Mouse (Mus musculus) thymus, adult 2 months (tissue): Measurements from ENCODE around the gene Rec114. TPM values are rescaled to one million over a fixed set of nuclear protein-coding genes. Genes with fewer than 3 reads are reported as not detected.

Experiments
- DNase-seq: peaks from one replicate; pipeline ENCODE4 v3.0.0; 2021
- H3K27ac ChIP-seq: fragments of 200-500 bp; 2 replicates; pipeline ENCODE4 v1.5.1; 2012; ENCODE audit warnings: low read length, control low read depth; ENCODE audit not compliant: control insufficient read depth, insufficient read depth
- H3K27me3 ChIP-seq: fragments of 200-500 bp; 2 replicates; pipeline ENCODE4 v1.6.1; 2012; ENCODE audit warnings: mild to moderate bottlenecking, low read length, moderate library complexity, mixed read lengths; ENCODE audit not compliant: control insufficient read depth, insufficient read depth
- H3K36me3 ChIP-seq: fragments of 200-500 bp; 2 replicates; pipeline ENCODE4 v1.6.1; 2012; ENCODE audit warnings: mild to moderate bottlenecking, low read length, moderate library complexity; ENCODE audit not compliant: control insufficient read depth, insufficient read depth
- H3K4me1 ChIP-seq: fragments of 200-500 bp; replicated peaks from 2 replicates; pipeline ENCODE4 v1.6.1; 2012; ENCODE audit warnings: low read length; ENCODE audit not compliant: control insufficient read depth, insufficient read depth
- H3K4me3 ChIP-seq: fragments of 200-500 bp; 2 replicates; pipeline ENCODE4 v1.5.1; 2012; ENCODE audit warnings: mild to moderate bottlenecking, low read length, control low read depth, moderate library complexity; ENCODE audit not compliant: control insufficient read depth, insufficient read depth
- CTCF ChIP-seq: fragments of 200-500 bp; IDR thresholded peaks from 2 replicates; pipeline ENCODE4 v1.5.1; 2012; ENCODE audit warnings: mild to moderate bottlenecking, control low read depth, low read length, moderate library complexity, borderline replicate concordance; ENCODE audit not compliant: control insufficient read depth, poor library complexity, insufficient read depth; ENCODE audit errors: extremely low read depth
- POLR2A ChIP-seq: fragments of 200-500 bp; IDR thresholded peaks from 2 replicates; pipeline ENCODE4 v1.6.1; 2012; ENCODE audit warnings: mild to moderate bottlenecking, low read length, control low read depth, moderate library complexity; ENCODE audit not compliant: control insufficient read depth, poor library complexity, insufficient read depth; ENCODE audit errors: extremely low read depth
- WGBS: fragments of 180-500 bp; shearing (Covaris S2); methylation state at CpG from one replicate; pipeline ENCODE4 v1.1.7; 2018; 5-methylcytosine and 5-hydroxymethylcytosine counted together
- polyA plus RNA-seq: library from polyadenylated mRNA; depleted of rRNA; stranded (reverse); fragments of >200 nt; gene quantifications from 2 replicates; pipeline ENCODE4 v1.2.3, GENCODE M21; 2012

The Rec114 gene
- polyA plus RNA-seq, 1 experiment = not detected

GRCm38 (mm10) chr9:58719471-58719870 lies 24.3 kb downstream of the Rec114 start:
- H3K4me3 ChIP-seq = no peak overlapping the region
- no peaks in the 10 kb centered on the region for H3K27me3 ChIP-seq
- WGBS = 34% methylated on average over 5 of the region's 5 CpGs
- DNase-seq = no peak
- TF ChIP-seq CTCF (no peak), POLR2A (no peak)
- no peaks in the 10 kb centered on the region for H3K36me3 ChIP-seq
- no peak overlapping the region for H3K27ac ChIP-seq
- no peaks in the 10 kb centered on the region for H3K4me1 ChIP-seq

DNA sequence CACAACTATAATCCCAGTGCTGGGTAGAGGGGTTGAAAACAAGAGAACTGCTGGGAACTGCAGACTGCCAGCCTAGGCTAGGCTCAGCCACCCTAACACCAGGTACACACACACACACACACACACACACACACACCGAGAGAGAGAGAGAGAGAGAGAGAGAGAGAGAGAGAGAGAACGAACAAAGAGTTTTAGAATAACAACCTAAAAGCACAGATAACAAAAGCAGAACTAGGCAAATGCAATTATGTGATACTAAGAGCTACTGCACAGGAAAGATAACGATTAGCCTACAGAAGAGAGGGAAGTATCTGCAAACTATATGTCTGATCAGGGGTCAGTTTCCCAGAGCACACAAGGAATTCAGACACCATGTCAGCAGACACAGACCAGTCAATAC lies 24.8 kb downstream of the Rec114 start:
- Histone ChIP-seq H3K4me3 (no peak overlapping the region), H3K36me3 (no peaks in the 10 kb centered on the region), H3K27ac (no peak overlapping the region), H3K27me3 (no peaks in the 10 kb centered on the region), H3K4me1 (no peaks in the 10 kb centered on the region)
- no peak for DNase-seq
- WGBS = 13% methylated on average over 3 of the region's 3 CpGs
- TF ChIP-seq CTCF = no peak
- no peak for TF ChIP-seq POLR2A

DNA sequence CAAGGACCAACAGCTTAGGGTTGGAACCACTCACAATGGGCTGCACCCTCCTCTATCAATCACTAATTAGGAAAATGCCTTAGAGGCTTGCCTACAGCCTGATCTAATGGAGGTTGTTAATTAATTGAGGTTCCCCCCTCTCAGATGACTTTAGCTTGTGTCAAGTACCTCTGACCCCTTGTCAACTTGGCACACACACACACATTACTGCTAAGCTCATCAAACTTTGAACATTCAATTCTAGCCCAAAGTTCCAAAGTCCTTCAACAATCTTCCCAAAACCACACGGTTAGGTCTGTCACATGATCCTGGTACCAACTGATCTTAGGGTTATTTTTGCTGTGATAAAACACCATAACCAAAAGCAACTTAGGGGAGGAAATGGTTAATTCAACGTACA lies 26.9 kb downstream of the Rec114 start:
- H3K27me3 ChIP-seq = no peaks in the 10 kb centered on the region
- no peak overlapping the region for H3K27ac ChIP-seq
- H3K4me3 ChIP-seq = no peak overlapping the region
- TF ChIP-seq CTCF = no peak
- TF ChIP-seq POLR2A = no peak
- DNase-seq = no peak
- no peaks in the 10 kb centered on the region for H3K36me3 ChIP-seq
- WGBS = 26% methylated on average over 2 of the region's 2 CpGs
- H3K4me1 ChIP-seq = no peaks in the 10 kb centered on the region

DNA sequence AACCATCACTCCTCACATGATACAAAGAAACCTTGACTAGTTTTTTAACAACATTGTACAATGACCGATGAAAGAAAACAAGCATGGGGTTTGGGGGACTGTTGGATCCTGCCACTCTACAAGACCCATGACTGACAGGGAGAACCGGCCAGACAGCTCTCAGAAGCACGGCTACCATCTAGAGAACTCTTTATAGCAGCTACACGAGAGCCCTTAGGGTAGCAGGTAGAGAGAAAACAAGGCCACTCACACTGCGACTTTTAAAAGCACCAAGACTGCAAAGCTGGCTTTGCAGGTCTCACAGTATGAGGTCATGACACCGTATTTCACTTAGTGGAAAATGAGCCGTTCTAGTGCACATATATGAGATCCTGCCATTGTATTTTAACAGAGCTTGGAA lies 33.1 kb downstream of the Rec114 start:
- no peak overlapping the region for H3K4me3 ChIP-seq
- DNase-seq = no peak
- H3K36me3 ChIP-seq = no peaks in the 10 kb centered on the region
- TF ChIP-seq CTCF = no peak
- TF ChIP-seq POLR2A = no peak
- WGBS = 91% methylated on average over 7 of the region's 7 CpGs
- H3K27ac ChIP-seq = no peak overlapping the region
- H3K27me3 ChIP-seq = no peaks in the 10 kb centered on the region
- H3K4me1 ChIP-seq = no peaks in the 10 kb centered on the region

- H3K4me1 ChIP-seq = no peaks in the 10 kb centered on the region
- TF ChIP-seq POLR2A (no peak), CTCF (no peak)
- peak; percentile 43 for DNase-seq
- H3K4me3 ChIP-seq = no peak overlapping the region
- no peaks in the 10 kb centered on the region for H3K27me3 ChIP-seq
- no peaks in the 10 kb centered on the region for H3K36me3 ChIP-seq
- 15% methylated on average over 2 of the region's 2 CpGs for WGBS
- H3K27ac ChIP-seq = no peak overlapping the region
These were observed 33.8 kb downstream of the Rec114 start for GRCm38 (mm10) chr9:58709939-58710338.

DNA sequence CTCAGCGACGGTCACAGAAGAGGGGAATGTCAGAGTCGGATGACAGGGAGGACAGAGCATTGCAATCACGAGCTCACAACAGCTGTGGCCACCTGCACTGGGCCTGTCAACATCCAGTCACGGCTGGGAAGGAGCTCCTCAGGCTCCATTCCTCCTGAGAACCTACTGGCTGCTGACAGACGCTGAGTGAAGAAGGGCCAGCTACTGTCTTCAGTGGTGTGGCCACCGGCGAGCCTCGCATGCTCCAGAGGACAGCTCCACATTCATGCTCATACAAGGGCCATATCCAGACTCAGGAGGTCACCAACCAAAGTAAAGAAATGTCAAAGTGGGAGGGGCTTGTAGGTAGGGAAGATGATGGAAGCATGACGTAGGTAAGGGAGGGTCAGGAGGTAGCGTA lies 36.0 kb downstream of the Rec114 start:
- H3K4me3 ChIP-seq = no peak overlapping the region
- DNase-seq = no peak
- H3K27ac ChIP-seq = no peak overlapping the region
- 92% methylated on average over 11 of the region's 11 CpGs for WGBS
- no peaks in the 10 kb centered on the region for H3K27me3 ChIP-seq
- H3K36me3 ChIP-seq = no peaks in the 10 kb centered on the region
- H3K4me1 ChIP-seq = no peaks in the 10 kb centered on the region
- no peak for TF ChIP-seq CTCF
- no peak for TF ChIP-seq POLR2A

GRCm38 (mm10) chr9:58706024-58706423 lies 37.7 kb downstream of the Rec114 start:
- no peak overlapping the region for H3K27ac ChIP-seq
- TF ChIP-seq CTCF (no peak), POLR2A (no peak)
- DNase-seq = no peak
- WGBS = 92% methylated on average over 7 of the region's 7 CpGs
- no peaks in the 10 kb centered on the region for H3K27me3 ChIP-seq
- no peaks in the 10 kb centered on the region for H3K36me3 ChIP-seq
- no peaks in the 10 kb centered on the region for H3K4me1 ChIP-seq
- no peak overlapping the region for H3K4me3 ChIP-seq
